Mouse (Mus musculus) spleen, postnatal 36 days (tissue): ENCODE measurements around the gene Tnnt3.

Experiments used
- DNase-seq, 2 experiments: peaks; one replicate each; pipeline ENCODE4 v3.0.0; 2022; ENCODE audit warnings: low spot score in 2 of 2, mixed read lengths in 1 of 2

Gene Tnnt3

GRCm38 (mm10) chr7:142498575-142498974 is at the start of gene Tnnt3:
TSS of gene Tnnt3 (plus strand) at chr7:142498836.
- DNase-seq, result no peak

GRCm38 (mm10) chr7:142449038-142449617 is 49.5 kb upstream of the Tnnt3 start:
- no peak for DNase-seq

GRCm38 (mm10) chr7:142454706-142455105 is 43.9 kb upstream of the Tnnt3 start:
- DNase-seq, result no peak

- DNase-seq, result no peak
Measured at GRCm38 (mm10) chr7:142455251-142455650, 43.4 kb upstream of the Tnnt3 start.

- DNase-seq, result no peak
Measured at GRCm38 (mm10) chr7:142456806-142457205, 41.8 kb upstream of the Tnnt3 start.

- DNase-seq, result no peak
Measured at GRCm38 (mm10) chr7:142457227-142457811, 41.3 kb upstream of the Tnnt3 start.

- DNase-seq, result no peak
Measured at GRCm38 (mm10) chr7:142458026-142458425, 40.6 kb upstream of the Tnnt3 start.

- no peak for DNase-seq
Measured at GRCm38 (mm10) chr7:142458676-142459298, 39.8 kb upstream of the Tnnt3 start.

- no peak for DNase-seq
Measured at GRCm38 (mm10) chr7:142459299-142459691, 39.3 kb upstream of the Tnnt3 start.

GRCm38 (mm10) chr7:142460636-142461077 is 38.0 kb upstream of the Tnnt3 start, which contains the start of gene Lsp1:
TSS of gene Lsp1 (plus strand) at chr7:142460809.
- DNase-seq, result peak; percentile 66 to 69

GRCm38 (mm10) chr7:142461446-142461845 is 37.2 kb upstream of the Tnnt3 start:
- peak; percentile 48 to 50 for DNase-seq

GRCm38 (mm10) chr7:142462190-142462589 is 36.4 kb upstream of the Tnnt3 start:
- DNase-seq, result no peak

GRCm38 (mm10) chr7:142462594-142463078 is 36.0 kb upstream of the Tnnt3 start:
- no peak for DNase-seq

GRCm38 (mm10) chr7:142470171-142470691 is 28.4 kb upstream of the Tnnt3 start:
- no peak for DNase-seq

- DNase-seq, result no peak
Measured at GRCm38 (mm10) chr7:142470808-142471413, 27.7 kb upstream of the Tnnt3 start.

GRCm38 (mm10) chr7:142471414-142471861 is 27.2 kb upstream of the Tnnt3 start:
- no peak for DNase-seq

GRCm38 (mm10) chr7:142471884-142472570 is 26.6 kb upstream of the Tnnt3 start:
- DNase-seq, result no peak

GRCm38 (mm10) chr7:142472936-142473335 is 25.7 kb upstream of the Tnnt3 start:
- no peak for DNase-seq

- DNase-seq, result no peak
Measured at GRCm38 (mm10) chr7:142473476-142473875, 25.2 kb upstream of the Tnnt3 start.

- DNase-seq, result no peak
Measured at GRCm38 (mm10) chr7:142474799-142475198, 23.8 kb upstream of the Tnnt3 start.

GRCm38 (mm10) chr7:142475641-142476040 is 23.0 kb upstream of the Tnnt3 start:
- no peak for DNase-seq

- no peak for DNase-seq
Measured at GRCm38 (mm10) chr7:142476271-142476670, 22.4 kb upstream of the Tnnt3 start.
